Mouse (Mus musculus) spleen, adult 2 months (tissue): ENCODE data around the gene Zfp950.

Source experiments
- CTCF ChIP-seq: fragments of 200-500 bp; IDR thresholded peaks from 2 replicates; pipeline ENCODE4 v1.5.1; 2011; ENCODE audit warnings: mild to moderate bottlenecking, inconsistent platforms; ENCODE audit not compliant: insufficient read depth, insufficient read length, insufficient replicate concordance; ENCODE audit errors: extremely low read depth
- POLR2A ChIP-seq: fragments of 200-500 bp; IDR thresholded peaks from 2 replicates; pipeline ENCODE4 v1.6.1; 2011; ENCODE audit warnings: low read depth, low read length, inconsistent platforms

DNA sequence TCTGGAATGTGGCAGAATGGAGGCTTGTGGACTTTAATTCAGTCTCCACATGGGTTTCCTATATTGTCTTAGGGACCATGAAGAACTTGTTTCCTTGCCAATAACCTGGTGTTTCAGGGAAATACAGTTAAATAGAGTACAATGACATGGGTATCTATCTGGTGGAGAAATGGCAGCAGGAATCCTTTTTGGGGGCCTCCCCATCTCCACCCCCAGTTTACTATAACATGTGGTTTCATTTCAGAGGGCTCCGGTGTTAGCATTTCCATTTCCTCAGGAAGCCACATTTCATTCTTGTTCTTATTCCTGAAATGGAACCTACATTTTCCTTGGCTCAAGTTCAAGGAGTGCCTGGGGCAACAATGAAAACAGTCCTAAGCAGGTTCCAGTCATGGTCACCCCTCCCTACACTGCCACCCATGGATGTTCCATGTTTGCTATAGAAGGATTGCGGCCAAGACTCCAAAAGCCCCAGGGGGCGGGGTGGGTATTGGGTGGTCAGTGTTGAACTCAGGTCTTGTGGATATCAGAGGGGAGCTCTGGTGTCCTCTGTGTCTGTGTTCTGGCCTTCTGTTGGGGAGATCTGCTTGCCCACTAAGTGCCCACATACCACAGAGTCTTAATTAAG is 118.6 kb downstream of the Zfp950 start:
- TF ChIP-seq CTCF (no peak), POLR2A (no peak)
